Mouse (Mus musculus): ENCODE measurements around the gene Rrp15. TPM values are rescaled to one million over a fixed set of nuclear protein-coding genes. Genes with fewer than 3 reads are reported as not detected.

Gene Rrp15
- polyA plus RNA-seq, 1 experiment from 2014 or later = 101 TPM

DNA sequence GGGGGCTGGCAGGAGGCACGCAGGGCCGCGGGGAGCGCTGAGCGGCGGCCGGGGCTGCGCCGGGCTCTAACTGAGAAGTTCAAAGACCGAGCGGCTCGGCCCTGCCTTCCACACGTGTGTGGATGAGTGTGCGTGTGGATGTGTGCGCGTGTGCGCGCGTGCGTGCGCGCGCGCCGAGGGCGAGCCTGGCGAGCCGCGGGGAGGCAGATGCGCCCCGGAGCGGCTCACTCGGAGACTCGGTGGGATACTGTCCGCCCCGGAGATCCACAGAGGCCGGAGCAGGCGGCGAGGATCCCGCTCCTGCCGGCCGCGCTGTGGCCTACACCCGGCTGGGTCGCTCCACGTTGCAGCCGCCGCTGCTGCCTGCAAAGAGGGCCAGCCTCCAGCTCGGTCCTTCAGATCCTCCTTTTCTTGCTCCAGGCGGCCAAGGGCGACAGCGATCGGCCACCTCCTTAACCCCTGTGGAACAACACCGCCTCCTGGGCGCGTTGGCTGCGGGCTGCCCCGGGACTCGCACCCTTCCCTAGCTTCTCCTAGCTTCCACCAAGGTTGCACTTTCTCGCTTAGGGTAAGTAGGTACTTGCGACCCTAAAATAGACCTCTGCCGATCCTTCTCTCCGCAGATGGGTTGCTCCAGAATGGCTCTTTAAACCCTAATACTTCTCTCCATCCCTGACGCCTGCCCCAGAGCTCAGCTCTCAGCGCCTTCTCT is 43.8 kb downstream of the Rrp15 start:
- Histone ChIP-seq H3K4me3 (peak overlapping the region; percentile 70), H3K27me3 (ENCODE audit: poor library complexity, severe bottlenecking) (peaks cover 48% of the 10 kb centered on the region)

DNA sequence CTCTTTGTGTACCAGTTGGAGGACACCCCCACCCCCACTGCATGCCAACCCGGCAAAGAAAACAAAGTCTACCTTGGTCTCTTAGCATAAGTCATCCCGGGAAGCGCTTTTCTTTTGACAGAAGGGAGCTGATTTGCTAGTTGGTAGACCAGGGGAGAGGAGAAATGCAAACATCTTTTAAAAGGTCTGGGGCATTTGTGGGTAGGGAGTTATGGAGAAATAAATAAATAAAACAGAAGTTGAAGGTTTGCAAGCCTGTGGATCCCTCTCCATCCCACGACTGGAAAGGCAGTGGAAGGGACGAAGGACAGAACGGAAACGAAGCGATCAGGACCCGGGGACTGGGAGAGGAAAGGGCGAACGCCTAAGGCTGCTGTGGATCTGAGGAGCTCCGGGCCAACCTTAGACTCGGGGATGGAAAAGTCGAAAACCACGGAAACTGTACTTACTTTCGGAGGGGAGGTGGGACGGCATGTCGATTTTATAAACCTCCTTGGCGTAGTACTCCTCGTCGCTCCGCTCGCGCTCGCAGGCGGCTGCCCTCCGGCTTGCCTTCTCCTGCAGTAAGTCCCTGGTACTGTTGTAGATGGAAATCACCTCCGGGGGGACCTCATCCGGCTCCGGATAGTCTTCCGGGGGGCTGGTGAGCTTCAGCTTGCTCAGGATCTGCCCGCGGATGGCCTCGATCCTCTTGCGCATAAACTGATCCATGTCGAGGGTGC is 45.0 kb downstream of the Rrp15 start:
- Histone ChIP-seq H3K4me1 (peaks cover 40% of the 10 kb centered on the region), H3K4me3 (peak overlapping the region; percentile 70), H3K9me3 (no peaks in the 10 kb centered on the region), H3K36me3 (replicated peaks) (no peaks in the 10 kb centered on the region), H3K27me3 (ENCODE audit: poor library complexity, severe bottlenecking) (peaks cover 48% of the 10 kb centered on the region), H3K27ac (peak overlapping the region; percentile 87)
- peak; percentile 70 for DNase-seq (ENCODE audit: extremely low spot score, low spot score)
- under 1% methylated on average over 36 of the region's 36 CpGs for WGBS

More for the DNA sequence above, 43.8 kb downstream of the Rrp15 start:
- peak overlapping the region; percentile 87 for H3K27ac ChIP-seq
- H3K36me3 ChIP-seq (replicated peaks) = no peaks in the 10 kb centered on the region
- WGBS = 0% methylated on average over 65 of the region's 65 CpGs
- peak; percentile 69 for DNase-seq (ENCODE audit: extremely low spot score, low spot score)
- H3K9me3 ChIP-seq = no peaks in the 10 kb centered on the region
- peaks cover 40% of the 10 kb centered on the region for H3K4me1 ChIP-seq

GRCm38 (mm10) chr1:186703256-186703979 is 45.7 kb downstream of the Rrp15 start:
- H3K4me1 ChIP-seq = peaks cover 40% of the 10 kb centered on the region
- H3K9me3 ChIP-seq = no peaks in the 10 kb centered on the region
- under 1% methylated on average over 15 of the region's 15 CpGs for WGBS
- no peaks in the 10 kb centered on the region for H3K36me3 ChIP-seq (replicated peaks)
- H3K27me3 ChIP-seq (ENCODE audit: poor library complexity, severe bottlenecking) = peaks cover 48% of the 10 kb centered on the region
- DNase-seq (ENCODE audit: extremely low spot score, low spot score) = peak; percentile 28
- peak overlapping the region; percentile 70 for H3K4me3 ChIP-seq
- H3K27ac ChIP-seq = peak overlapping the region; percentile 87

- H3K4me3 ChIP-seq = peak overlapping the region; percentile 70
- H3K4me1 ChIP-seq = peaks cover 40% of the 10 kb centered on the region
- WGBS = 29% methylated on average over 15 of the region's 15 CpGs
- no peaks in the 10 kb centered on the region for H3K36me3 ChIP-seq (replicated peaks)
- H3K27ac ChIP-seq = no peak overlapping the region
- no peak for DNase-seq (ENCODE audit: extremely low spot score, low spot score)
- peaks cover 46% of the 10 kb centered on the region for H3K27me3 ChIP-seq (ENCODE audit: poor library complexity, severe bottlenecking)
- no peaks in the 10 kb centered on the region for H3K9me3 ChIP-seq
Measured at GRCm38 (mm10) chr1:186702391-186703255, 46.5 kb downstream of the Rrp15 start.

- no peaks in the 10 kb centered on the region for H3K36me3 ChIP-seq (replicated peaks)
- peaks cover 37% of the 10 kb centered on the region for H3K4me1 ChIP-seq
- H3K27ac ChIP-seq = no peak overlapping the region
- WGBS = 76% methylated on average over 8 of the region's 8 CpGs
- H3K27me3 ChIP-seq (ENCODE audit: poor library complexity, severe bottlenecking) = peaks cover 34% of the 10 kb centered on the region
- no peaks in the 10 kb centered on the region for H3K9me3 ChIP-seq
- no peak for DNase-seq (ENCODE audit: extremely low spot score, low spot score)
- H3K4me3 ChIP-seq = no peak overlapping the region
Measured at GRCm38 (mm10) chr1:186701206-186701905, 47.8 kb downstream of the Rrp15 start.

DNA sequence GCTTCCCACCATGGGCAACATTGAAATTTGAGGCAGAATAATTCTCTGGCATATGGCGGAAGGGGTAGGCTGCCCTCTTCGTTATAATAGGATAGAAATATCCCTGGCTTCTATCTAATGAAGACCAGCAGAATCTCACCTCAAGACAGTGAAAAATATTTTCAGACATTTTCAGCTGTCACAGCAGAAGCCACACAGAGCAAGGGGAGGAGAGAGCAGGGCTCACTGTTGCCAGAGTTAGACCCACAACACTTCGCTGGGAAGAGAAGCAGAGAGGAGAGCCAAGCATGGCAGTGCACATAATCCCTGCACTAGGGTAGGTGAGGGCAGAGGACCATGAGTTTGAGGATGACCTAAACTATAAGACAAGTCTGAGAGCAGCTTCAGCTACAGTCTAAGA is 48.7 kb downstream of the Rrp15 start:
- WGBS = 83% methylated on average over 3 of the region's 3 CpGs
- no peak for DNase-seq (ENCODE audit: extremely low spot score, low spot score)
- Histone ChIP-seq H3K4me3 (no peak overlapping the region), H3K9me3 (no peaks in the 10 kb centered on the region), H3K4me1 (peaks cover 29% of the 10 kb centered on the region), H3K36me3 (replicated peaks) (no peaks in the 10 kb centered on the region), H3K27me3 (ENCODE audit: poor library complexity, severe bottlenecking) (peaks cover 27% of the 10 kb centered on the region), H3K27ac (no peak overlapping the region)

DNA sequence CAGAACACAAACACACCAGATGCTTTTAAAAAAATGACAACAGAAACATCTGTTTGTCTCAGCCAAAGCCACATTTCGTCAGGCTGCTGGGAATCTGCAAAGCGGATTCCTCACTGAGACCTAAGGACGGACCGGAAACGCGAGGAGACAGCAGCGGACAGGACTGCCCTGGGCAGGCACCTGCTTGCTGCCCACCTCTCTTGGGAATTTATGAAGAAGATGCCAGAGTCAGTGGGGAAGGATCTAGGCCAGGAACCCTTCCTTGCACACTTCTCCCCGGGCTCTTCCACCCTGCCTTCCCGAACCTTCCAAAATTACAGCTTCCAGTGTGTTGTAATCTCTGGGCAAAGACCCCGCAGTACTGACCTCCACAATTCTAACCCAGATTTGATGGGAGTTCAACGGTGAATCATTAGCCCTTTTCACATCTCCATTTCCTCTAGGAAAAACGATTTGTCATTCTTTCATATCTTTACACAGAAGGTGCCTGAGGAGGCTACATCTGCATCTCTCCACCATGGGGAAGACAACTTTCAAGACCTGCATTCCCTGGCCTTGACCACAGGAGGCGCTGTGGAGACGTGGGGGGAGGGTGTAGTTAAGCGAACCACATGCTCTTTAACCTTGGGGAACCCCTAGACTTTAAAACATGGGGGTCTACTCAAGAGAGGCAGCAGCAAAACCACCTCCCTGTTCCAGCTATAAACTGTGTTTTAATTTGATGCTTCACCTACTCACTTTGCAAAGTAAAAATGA is 50.4 kb downstream of the Rrp15 start:
- 81% methylated on average over 15 of the region's 15 CpGs for whole genome bisulfite sequencing
- peaks cover 15% of the 10 kb centered on the region for H3K4me1 ChIP-seq

GRCm38 (mm10) chr1:186696231-186696630 is 52.9 kb downstream of the Rrp15 start:
- Histone ChIP-seq H3K27ac (no peak overlapping the region), H3K27me3 (ENCODE audit: poor library complexity, severe bottlenecking) (no peaks in the 10 kb centered on the region), H3K4me3 (no peak overlapping the region), H3K4me1 (no peaks in the 10 kb centered on the region), H3K36me3 (replicated peaks) (no peaks in the 10 kb centered on the region), H3K9me3 (no peaks in the 10 kb centered on the region)
- 90% methylated on average over 9 of the region's 9 CpGs for WGBS
- DNase-seq (ENCODE audit: extremely low spot score, low spot score) = no peak

More for the DNA sequence above, 50.4 kb downstream of the Rrp15 start:
- Histone ChIP-seq H3K27ac (no peak overlapping the region), H3K27me3 (ENCODE audit: poor library complexity, severe bottlenecking) (peaks cover 18% of the 10 kb centered on the region), H3K9me3 (no peaks in the 10 kb centered on the region), H3K36me3 (replicated peaks) (no peaks in the 10 kb centered on the region), H3K4me3 (no peak overlapping the region)
- no peak for DNase-seq (ENCODE audit: extremely low spot score, low spot score)

GRCm38 (mm10) chr1:186695361-186695760 is 53.8 kb downstream of the Rrp15 start:
- H3K27ac ChIP-seq = no peak overlapping the region

GRCm38 (mm10) chr1:186692370-186692769 is 56.8 kb downstream of the Rrp15 start:
- Histone ChIP-seq H3K9me3 (no peaks in the 10 kb centered on the region), H3K4me1 (no peaks in the 10 kb centered on the region), H3K27ac (no peak overlapping the region), H3K27me3 (ENCODE audit: poor library complexity, severe bottlenecking) (no peaks in the 10 kb centered on the region), H3K4me3 (no peak overlapping the region), H3K36me3 (replicated peaks) (no peaks in the 10 kb centered on the region)
- 91% methylated on average over 4 of the region's 4 CpGs for WGBS
- no peak for DNase-seq (ENCODE audit: extremely low spot score, low spot score)

More at GRCm38 (mm10) chr1:186695361-186695760, 53.8 kb downstream of the Rrp15 start:
- no peak for DNase-seq (ENCODE audit: extremely low spot score, low spot score)
- Histone ChIP-seq H3K4me3 (no peak overlapping the region), H3K27me3 (ENCODE audit: poor library complexity, severe bottlenecking) (no peaks in the 10 kb centered on the region), H3K4me1 (no peaks in the 10 kb centered on the region), H3K9me3 (no peaks in the 10 kb centered on the region), H3K36me3 (replicated peaks) (no peaks in the 10 kb centered on the region)
- WGBS = 84% methylated on average over 4 of the region's 4 CpGs

DNA sequence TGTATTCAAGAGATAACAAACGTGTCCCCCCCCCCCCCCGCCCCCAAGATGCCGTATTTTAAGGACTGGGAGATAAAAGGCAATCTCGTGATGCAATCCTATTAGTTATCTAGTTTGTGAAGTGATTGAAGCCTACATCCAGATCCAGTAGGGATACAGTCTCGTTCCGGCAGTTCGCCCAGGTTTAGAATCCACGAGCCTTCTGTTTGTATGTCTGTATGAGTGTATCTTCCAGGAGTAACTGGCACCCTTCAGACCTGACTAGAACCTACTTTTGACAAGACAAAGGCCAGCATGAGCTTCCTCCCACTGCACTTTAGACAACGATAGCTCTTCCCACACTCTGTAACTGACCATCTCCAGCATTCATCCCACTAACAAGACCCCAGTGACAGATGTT is 57.5 kb downstream of the Rrp15 start:
- no peak overlapping the region for H3K27ac ChIP-seq
- no peak for DNase-seq (ENCODE audit: extremely low spot score, low spot score)
- 92% methylated on average over 9 of the region's 9 CpGs for WGBS
- no peaks in the 10 kb centered on the region for H3K27me3 ChIP-seq (ENCODE audit: poor library complexity, severe bottlenecking)
- H3K4me3 ChIP-seq = no peak overlapping the region
- H3K4me1 ChIP-seq = no peaks in the 10 kb centered on the region
- H3K36me3 ChIP-seq (replicated peaks) = no peaks in the 10 kb centered on the region
- H3K9me3 ChIP-seq = no peaks in the 10 kb centered on the region
